Mouse (Mus musculus) cerebellum, adult 18-20 months (tissue): ENCODE results near the gene Tbk1.

Experiments
- DNase-seq, 2 experiments: peaks; one replicate each; pipeline ENCODE4 v3.0.0; 2021

Tbk1 gene

GRCm38 (mm10) chr10:121534995-121535394, 51.6 kb downstream of the Tbk1 start:
- no peak for DNase-seq

DNA sequence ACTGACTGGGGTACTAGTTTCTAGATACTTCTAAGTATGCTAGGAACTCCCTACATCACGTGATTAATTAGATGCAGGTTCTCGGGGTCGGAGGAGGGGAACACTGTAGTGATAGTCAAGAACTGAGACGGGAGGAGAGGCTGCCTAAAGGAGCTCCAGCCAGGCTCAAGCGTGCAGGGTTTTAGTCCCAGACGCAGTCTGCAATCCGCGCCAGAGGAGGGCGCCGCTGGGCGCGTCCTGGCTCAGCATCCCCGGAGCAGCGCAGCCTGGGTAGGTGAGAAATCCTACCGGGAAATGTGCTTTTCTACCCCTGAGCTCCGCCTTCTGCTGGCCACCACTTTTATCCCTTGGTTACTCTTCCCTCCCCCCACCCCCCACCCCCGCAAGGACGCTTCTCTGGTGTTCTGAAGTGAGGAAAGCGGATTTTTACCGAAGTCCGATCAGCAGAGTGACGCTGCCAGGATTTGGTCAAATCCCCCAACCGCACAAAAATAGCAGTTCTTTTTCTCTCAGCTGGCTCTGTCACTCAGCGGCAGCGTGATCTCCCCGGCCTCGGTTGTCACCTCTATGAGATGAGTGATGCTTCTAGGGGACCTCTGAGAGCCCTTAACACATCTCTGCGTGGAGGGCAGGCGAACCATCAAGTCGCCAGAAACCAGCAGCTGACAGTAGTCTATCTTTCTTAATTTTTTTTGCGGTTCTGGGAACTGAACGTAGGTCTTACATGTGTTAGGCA, 53.3 kb downstream of the Tbk1 start:
- peak; percentile 64 to 76 for DNase-seq

DNA sequence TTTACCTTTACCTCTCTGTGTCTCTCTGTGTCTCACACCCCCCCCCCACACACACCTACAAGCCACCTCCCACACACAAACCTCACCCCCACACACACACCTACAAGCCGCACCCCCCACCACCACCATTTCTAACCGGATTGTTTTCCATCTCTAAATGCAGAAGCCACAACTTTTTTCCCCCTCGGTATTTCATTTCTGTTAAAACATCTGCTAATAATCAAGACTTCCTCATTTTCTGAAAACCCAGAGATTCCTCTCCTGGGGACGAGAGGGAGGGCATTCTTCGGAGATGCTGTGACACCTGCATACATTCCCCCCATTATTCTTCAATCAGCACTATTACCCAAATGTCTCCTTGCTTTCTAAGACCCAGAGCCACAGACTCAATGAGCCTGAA, 55.0 kb downstream of the Tbk1 start:
- DNase-seq = no peak

GRCm38 (mm10) chr10:121530365-121531003, 56.1 kb downstream of the Tbk1 start:
- no peak for DNase-seq

DNA sequence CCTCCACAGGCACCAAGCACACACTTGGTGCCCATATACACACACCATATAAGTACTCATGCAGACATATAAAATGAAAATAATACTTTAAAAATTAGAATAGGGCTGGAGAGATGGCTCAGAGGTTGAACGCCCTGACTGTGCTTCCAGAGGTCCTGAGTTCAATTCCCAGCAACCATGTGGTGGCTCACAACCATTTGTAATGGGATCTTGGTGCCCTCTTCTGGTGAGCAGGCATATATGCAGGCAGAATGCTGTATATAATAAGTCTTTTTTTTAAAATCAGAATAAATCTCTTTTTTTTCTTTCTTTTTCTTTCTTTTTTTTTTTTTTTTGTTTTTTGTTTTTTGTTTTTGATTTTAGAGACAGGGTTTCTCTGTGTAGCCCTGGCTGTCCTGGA, 57.3 kb downstream of the Tbk1 start:
- DNase-seq = no peak

- DNase-seq = no peak
Observed at GRCm38 (mm10) chr10:121528470-121528869, 58.1 kb downstream of the Tbk1 start.

DNA sequence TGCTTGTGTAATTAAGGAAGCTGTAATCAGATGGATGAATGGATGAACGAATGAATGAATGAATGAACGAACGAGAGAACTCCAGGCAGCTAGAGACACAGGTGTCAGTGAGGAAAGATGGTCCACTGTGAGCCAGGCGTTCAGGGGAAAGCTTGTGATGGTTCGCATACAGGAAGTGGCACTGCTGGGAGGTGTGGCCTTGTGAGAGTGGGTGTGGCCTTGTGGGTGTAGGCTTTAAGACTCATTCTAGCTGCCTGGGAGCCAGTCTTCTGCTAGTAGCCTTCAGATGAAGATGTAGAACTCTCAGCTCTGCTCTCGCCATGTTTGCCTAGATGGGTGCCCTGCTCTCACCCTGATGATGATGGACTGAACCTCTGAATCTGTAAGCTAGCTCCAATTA, 59.5 kb downstream of the Tbk1 start:
- no peak for DNase-seq

DNA sequence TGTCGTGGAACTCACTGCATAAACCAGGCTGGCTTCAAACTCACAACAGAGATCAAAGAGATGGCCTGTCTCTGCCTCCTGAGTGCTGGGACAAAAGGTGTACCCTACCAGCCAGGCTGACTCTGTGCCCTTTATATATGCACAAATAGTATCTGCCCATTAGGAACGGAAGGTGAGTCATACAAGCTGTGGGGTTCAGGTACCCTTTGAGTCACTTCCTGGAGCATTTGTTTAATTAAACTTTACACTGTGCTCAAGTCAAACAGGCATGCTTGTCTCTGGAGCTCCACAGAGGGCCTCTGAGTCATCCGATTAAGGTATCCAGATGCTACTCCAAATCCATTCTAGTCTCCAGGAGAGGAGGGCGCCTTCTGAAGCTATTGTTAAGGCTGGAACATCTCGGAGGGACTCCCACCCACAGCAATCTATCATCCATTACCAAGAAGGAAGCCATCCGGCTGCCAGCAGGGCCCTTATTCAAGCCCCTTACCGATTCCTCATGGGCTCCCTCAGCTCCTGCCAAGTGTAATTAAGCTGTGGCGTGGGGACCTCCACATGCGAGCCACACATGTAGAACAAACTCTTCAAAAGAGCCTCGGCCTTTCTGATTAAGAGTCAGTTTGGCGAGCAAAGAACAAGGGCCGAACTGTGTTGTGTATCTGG, 65.5 kb downstream of the Tbk1 start:
- no peak for DNase-seq

- DNase-seq = no peak
Observed at GRCm38 (mm10) chr10:121519710-121520109, 66.9 kb downstream of the Tbk1 start.

DNA sequence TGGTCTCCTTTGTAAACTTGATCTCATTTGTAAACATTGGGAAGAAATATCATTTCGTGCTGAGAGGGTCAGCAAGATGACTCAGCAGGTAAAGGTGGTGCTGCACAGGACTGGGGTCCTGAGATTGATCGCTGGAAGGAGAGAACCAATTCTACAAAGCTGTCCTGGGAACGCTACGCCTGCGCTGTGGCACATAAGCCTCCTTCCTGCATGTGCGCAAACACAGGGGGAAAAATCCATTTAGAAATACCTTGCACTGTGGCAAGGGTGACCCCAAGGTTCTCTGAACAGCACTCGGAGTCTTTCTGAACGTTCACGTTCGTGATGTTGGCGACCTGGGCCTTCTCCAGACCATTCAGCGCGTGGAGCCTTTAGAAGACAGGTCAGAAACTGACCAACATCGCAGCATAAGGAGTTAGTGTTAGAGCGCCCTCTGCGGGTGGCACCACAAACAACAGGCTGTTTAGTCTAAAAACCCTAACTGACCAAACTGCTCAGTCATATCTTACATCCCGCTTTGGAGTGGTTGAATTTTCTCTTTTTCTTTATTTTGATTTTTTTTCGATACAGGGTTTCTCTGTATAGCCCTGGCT, 70.5 kb downstream of the Tbk1 start:
- DNase-seq = peak; percentile 78 to 89

GRCm38 (mm10) chr10:121509751-121510643, 76.6 kb downstream of the Tbk1 start:
- DNase-seq = no peak

DNA sequence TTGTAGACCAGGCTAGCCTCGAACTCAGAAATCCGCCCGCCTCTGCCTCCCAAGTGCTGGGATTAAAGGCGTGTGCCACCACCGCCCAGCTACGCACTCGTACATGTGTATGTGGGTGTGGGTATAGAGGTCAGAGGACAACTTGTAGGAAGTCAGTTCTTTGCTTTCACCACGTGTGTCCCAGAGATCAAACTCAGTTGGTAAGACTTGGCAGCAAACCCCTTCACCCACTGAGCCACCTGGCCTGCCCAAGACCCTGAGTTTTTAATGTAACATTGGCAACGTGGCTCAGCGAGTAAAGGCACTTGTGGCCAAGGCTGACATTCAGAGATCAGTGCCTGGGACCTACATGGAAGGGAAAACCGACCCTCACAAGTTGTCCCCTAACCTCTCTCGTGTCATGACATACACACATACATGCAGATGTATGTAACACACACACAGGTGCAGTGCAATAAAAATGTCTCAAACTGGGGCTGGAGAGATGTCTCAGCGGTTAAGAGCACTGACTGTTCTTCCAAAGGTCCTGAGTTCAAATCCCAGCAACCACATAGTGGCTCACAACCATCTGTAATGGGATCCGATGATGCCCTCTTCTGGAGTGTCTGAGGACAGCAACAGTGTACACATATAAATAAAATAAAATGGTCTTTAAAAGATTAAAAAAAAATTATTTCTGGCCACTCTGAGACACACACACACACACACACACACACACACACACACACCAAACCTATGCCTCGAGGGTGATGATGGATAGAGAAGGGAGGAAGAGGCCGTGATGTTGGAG, 78.6 kb downstream of the Tbk1 start:
- no peak for DNase-seq

- peak; percentile 16 to 30 for DNase-seq
Observed at GRCm38 (mm10) chr10:121506731-121507583, 79.6 kb downstream of the Tbk1 start.

DNA sequence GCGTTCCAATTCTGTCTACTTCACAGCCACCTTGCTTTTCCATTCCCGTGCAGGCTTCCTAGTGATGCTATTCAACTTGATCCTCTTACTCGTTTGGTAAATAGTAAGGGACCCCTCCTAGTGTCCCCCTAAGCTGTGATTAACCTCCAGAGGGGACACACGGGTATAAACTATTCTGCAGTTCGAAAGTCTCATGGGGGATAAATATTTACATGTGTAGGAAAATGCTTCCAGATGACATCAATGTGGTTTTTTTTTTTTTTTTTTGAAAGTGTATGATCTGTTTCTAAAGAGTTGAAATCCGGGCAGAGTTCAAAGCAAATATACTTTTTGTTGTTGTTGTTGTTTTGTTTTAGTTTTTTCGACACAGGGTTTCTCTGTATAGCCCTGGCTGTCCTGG, 80.7 kb downstream of the Tbk1 start:
- no peak for DNase-seq

DNA sequence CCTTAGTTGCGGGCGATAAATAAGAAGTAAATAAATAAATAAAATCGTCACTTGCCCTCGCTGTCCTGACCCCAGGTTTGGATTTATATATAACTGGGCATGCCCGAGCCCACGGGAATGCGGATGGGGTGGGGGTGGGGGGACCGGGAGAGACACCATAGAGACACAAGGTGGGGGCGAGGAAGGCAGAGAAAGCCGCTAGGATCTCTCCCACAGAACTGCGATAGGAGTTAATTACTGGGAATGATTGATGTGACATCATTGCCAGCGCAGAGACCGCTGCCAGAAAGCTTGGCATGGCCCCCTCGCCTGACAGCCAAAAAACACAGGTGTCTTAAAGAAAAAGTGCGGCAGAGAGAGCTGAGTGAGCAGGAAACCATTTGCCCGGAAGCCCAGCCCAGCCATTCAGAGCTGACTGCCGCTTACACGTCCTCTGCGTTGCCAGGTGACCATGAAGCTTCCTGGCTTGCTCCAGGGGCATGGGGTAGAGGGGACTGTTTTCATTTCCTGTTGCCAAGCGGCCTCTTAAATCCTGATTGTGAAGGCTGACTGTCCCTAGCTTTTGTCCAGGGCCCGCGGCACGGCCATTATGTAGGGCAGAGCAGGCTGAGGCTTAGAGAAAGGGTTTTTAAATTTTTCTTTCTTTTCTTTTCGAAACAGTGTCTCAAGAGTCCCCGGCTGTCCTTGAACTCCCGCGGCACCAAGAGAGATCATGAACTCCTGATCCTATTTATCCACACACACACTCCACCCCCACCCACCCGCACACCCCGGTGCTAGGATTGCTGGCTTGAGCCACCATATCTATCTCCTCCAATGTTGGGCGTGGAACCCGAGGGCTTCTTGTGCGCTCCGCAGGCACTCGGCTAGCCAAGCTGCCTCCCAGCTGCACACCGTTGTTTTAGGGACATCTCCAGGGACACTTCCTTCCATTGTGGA, 81.3 kb downstream of the Tbk1 start:
- peak; percentile 74 to 75 for DNase-seq

- no peak for DNase-seq
Observed at GRCm38 (mm10) chr10:121501160-121501559, 85.4 kb downstream of the Tbk1 start.

GRCm38 (mm10) chr10:121500034-121500433, 86.6 kb downstream of the Tbk1 start:
- DNase-seq = no peak

DNA sequence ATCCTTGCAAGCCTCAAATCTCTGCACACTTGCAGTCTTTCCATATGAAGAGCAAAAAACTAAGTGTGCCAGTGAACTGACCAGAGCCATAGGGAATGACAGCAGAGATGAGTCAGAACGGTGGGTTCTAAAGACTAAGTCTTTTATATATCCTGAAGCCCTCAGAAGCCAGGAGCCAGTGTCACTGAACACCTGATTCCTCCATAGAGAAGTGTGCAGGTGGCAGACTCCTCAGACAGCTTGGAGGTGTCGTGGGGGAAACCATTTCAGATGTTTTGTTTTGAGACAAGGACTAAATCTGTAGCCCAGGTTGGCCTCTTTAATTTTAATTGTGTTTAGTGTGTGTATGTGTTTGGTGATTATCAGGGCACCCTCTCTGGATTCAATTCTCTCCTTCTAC, 87.5 kb downstream of the Tbk1 start:
- DNase-seq = no peak

- DNase-seq = no peak
Observed at GRCm38 (mm10) chr10:121498481-121498904, 88.1 kb downstream of the Tbk1 start.

- no peak for DNase-seq
Observed at GRCm38 (mm10) chr10:121497968-121498367, 88.6 kb downstream of the Tbk1 start.
